Mouse (Mus musculus) left cerebral cortex, postnatal 25 days (tissue): ENCODE data around the gene Kctd14. TPM values are rescaled to one million over a fixed set of nuclear protein-coding genes. Genes with fewer than 3 reads are reported as not detected.
A peak's percentile ranks its signal among the peaks of the same experiment; 100 is the strongest.
"Not testable (repeated sequence)": the region's sequence is repeated elsewhere in the genome, so short reads cannot be mapped to it uniquely, and the experiment has no call there.

Source experiments
- DNase-seq, 2 experiments: peaks; one replicate each; pipeline ENCODE4 v3.0.0; 2022; ENCODE audit warnings: low spot score in 2 of 2, mixed read lengths in 1 of 2
- intact Hi-C: fragments of 180-260 bp; cut with DNase I; formaldehyde crosslinking; loops from one replicate; pipeline ENCODE4 v1.15.1; 2025
- total RNA-seq, 2 experiments: library from RNA; stranded (reverse); gene quantifications; 2 replicates each; pipeline ENCODE4 v1.2.3; 2021

Kctd14 gene
- total RNA-seq, 2 experiments from 2014 or later = 3.5 to 3.8 TPM

GRCm38 (mm10) chr7:97429705-97430104 is 21.4 kb upstream of the Kctd14 start:
- intact Hi-C loops = loop anchor here (5.0 kb wide), 1 partner anchor 253 kb away; no protein-coding TSS in a partner anchor
- no peak for DNase-seq

GRCm38 (mm10) chr7:97433517-97433916 is 17.6 kb upstream of the Kctd14 start:
- DNase-seq, intact Hi-C loops: not testable (repeated sequence)

- DNase-seq = no peak
- intact Hi-C loops = no loop called here
Measured at GRCm38 (mm10) chr7:97434517-97434916, 16.6 kb upstream of the Kctd14 start.

DNA sequence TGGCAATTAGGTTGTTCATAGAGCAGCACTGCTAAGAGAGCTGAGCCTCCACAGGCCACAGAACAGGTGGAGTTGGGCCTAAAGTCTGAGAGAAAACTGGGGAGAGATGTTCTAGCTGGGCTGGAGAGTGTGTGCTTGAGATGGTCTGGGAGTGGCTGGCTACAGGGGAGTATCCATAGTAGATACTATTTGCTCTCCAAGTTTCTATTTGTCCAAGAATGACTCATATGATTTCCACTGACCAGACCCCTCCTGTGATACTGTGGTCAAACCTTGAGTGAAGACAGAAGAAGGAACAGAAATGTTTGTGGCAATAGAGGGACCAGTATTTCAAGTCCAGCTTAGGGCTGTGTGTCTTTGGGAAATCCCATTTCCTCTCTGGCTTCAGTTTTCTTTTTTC is 12.1 kb upstream of the Kctd14 start:
- intact Hi-C loops = no loop called here
- DNase-seq = no peak

GRCm38 (mm10) chr7:97446171-97446925 is 4.8 kb upstream of the Kctd14 start:
- peak; percentile 87 to 94 for DNase-seq
- intact Hi-C loops = no loop called here

DNA sequence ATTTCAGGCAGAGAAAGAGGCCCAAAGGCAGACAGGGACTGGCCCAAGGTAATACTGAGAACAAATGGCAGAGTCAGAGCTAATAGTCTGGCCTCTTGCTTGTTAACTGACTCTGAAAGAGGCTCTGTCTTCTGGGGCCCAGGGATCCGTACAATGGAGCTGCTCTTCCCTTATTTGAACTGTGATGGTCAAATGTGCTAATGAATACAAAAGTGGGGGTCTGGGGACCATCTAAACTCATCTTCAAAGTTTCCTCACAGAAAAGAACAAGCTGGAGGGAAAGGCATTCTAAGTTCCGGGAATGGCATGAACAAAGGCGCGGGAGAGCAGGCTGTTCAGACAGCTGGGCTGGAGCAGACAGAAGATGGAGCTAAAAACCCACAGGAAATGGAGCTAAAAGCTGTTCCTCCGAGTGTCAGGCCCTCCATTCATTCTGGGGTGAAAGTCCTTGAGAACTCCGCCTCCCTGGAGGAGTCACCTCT is 4.0 kb upstream of the Kctd14 start:
- intact Hi-C loops = no loop called here
- DNase-seq = peak in 1 of 2 experiments; percentile 49

- intact Hi-C loops = no loop called here
- DNase-seq = no peak
Measured at GRCm38 (mm10) chr7:97452196-97452595, 1.1 kb downstream of the Kctd14 start.

GRCm38 (mm10) chr7:97453141-97453921 is 2.2 kb downstream of the Kctd14 start:
- intact Hi-C loops = no loop called here
- no peak for DNase-seq

GRCm38 (mm10) chr7:97454795-97455194 is 3.7 kb downstream of the Kctd14 start:
- intact Hi-C loops = no loop called here
- no peak for DNase-seq

DNA sequence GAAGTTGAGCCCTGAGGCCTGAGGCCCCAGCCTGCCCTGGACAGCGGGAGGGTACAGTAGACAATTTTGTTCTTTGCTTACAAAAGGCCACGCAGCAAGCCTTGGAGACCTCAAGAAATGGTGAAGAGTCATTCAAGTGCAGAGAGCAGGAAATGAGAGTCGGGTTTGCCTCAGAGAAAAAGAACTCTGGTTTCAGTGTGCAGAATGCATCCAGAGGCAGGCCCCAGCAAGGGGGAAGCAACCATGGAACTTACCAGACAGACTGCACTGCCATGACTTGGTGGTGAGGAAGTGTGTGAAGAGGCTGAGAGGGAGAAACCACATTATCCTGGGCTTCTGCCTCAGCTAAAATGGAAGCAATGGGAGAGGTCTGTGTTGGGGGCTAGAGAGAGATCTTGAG is 4.5 kb downstream of the Kctd14 start:
- intact Hi-C loops = no loop called here
- DNase-seq = no peak

GRCm38 (mm10) chr7:97473001-97473400 is 21.9 kb downstream of the Kctd14 start:
- intact Hi-C loops = no loop called here
- peak; percentile 44 to 63 for DNase-seq

DNA sequence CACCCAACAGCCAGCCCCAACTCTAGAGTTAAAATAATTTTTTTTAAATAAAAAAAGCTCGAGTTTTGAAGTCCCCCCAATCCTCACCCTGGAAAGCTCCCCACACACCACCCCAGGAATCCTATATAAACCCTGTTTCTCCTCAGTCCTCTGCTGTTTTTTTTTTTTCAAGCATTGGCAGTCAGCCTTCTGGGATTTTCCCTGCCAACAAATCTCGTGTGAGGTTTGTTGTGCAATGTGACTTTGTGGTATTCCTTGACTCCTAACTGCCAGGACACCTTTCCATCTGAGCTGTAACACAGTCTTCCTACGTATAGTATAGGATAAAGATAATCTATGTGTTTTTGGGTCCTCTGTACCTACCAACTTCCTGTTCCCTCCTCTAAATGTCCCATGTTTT is 28.2 kb downstream of the Kctd14 start:
- DNase-seq = no peak
- intact Hi-C loops = no loop called here

- intact Hi-C loops = loop anchor here (2.0 kb wide), 2 partner anchors 55 to 217 kb away; partner anchors contain the start of gene Clns1a
- DNase-seq = no peak
Measured at GRCm38 (mm10) chr7:97480290-97480689, 29.2 kb downstream of the Kctd14 start.

- peak; percentile 92 to 98 for DNase-seq
- intact Hi-C loops = loop anchor here (1.0 to 2.0 kb wide), 3 partner anchors 56 to 216 kb away; partner anchors contain the start of genes Aamdc, Clns1a and Rsf1
Measured at GRCm38 (mm10) chr7:97480821-97481339, 29.8 kb downstream of the Kctd14 start, which contains the start of gene Ints4. Gene Ints4 (plus strand): TSS chr7:97480956.

- no peak for DNase-seq
- intact Hi-C loops = no loop called here
Measured at GRCm38 (mm10) chr7:97483378-97483777, 32.3 kb downstream of the Kctd14 start.

DNA sequence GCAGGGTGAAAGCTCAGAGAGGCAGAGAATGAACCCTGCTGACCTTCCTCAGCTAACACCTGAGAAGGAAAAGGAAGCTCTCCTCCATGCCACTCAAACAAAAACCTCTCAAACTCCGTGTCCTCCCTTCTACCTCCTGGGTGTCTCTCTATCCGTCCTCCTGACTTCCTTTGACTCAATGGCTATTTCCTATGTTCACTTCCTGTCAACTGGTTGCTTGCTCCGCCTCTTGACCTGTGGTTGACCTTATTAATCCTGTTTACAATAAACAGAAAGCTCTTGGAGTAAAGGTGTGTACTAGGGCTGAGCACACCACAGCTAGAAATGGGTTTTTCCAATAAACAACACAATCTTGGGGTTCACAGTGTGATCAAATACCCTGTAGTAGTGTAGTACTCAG is 40.0 kb downstream of the Kctd14 start:
- DNase-seq = no peak
- intact Hi-C loops = no loop called here

- intact Hi-C loops = no loop called here
- no peak for DNase-seq
Measured at GRCm38 (mm10) chr7:97492420-97492819, 41.3 kb downstream of the Kctd14 start.

GRCm38 (mm10) chr7:97495052-97495451 is 43.9 kb downstream of the Kctd14 start:
- no peak for DNase-seq
- intact Hi-C loops = no loop called here

DNA sequence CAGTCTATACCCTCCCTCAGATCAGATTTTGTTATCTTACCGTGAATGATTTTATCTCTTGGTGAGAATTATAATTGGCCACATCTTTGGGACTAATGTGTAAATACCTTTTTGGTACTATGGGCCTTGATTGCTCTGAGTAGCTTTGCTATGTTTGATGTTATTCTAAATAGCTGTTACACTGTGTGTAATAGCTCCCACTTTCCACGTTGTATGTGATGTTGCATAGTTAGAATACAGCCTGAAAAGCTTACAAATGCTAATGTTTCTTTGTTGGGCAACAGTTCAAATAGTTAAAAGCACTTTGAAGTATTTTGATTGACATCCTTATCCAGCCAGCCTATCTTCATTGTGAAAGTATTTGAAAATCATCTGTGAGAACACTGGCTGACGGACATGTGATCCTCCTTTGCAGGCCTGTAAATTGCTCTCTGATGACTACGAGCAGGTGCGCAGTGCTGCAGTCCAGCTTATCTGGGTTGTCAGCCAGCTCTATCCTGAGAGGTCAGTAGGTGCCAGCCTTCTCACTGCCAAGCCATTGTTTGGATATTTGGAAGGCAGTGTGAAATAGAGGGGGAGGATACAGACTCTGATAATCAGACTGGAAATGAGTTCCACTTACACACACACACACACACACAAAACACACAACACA is 49.6 kb downstream of the Kctd14 start:
- intact Hi-C loops = no loop called here
- peak in 1 of 2 experiments; percentile 6 for DNase-seq
